Mouse (Mus musculus): Measurements from ENCODE around the gene Fn3krp. TPM values are rescaled to one million over a fixed set of nuclear protein-coding genes. Genes with fewer than 3 reads are reported as not detected.

Fn3krp gene
- 8.6 and 10.5 TPM in 2 replicates for polyA plus RNA-seq (2014; fragmentation: Nextera tagmentation; extraction: Ambion mirVana)

- Histone ChIP-seq H3K9ac (ENCODE audit: low read depth, low read length) (peak within 1 kb of the TSS; percentile 82), H3K4me3 (ENCODE audit: low read depth, low read length) (peak within 1 kb of the TSS; percentile 85), H3K27me3 (replicated peaks; ENCODE audit: control insufficient read depth, insufficient read depth, low read length) (no peaks in the 10 kb centered on the region), H3K4me1 (replicated peaks; ENCODE audit: control insufficient read depth, insufficient read depth, low read length) (peaks cover 12% of the 10 kb centered on the region), H3K9me3 (ENCODE audit: control insufficient read depth, low read length) (no peaks in the 10 kb centered on the region), H3K4me2 (peak within 1 kb of the TSS; percentile 91), H3K36me3 (ENCODE audit: control insufficient read depth, insufficient read depth, low read length) (no peaks in the 10 kb centered on the region), H3K27ac (ENCODE audit: low read depth, low read length) (peak within 1 kb of the TSS; percentile 79)
- 2% methylated on average over 28 of the region's 28 CpGs for WGBS
- peak; percentile 99 for ATAC-seq (replicated peaks; ENCODE audit: low FRiP score)
- DNase-seq (ENCODE audit: low spot score), result peak; percentile 99
Observed at GRCm38 (mm10) chr11:121420830-121421552, at the start of gene Fn3krp. Gene Fn3krp, plus strand, starts transcription at chr11:121421401.

- Histone ChIP-seq H3K36me3 (ENCODE audit: control insufficient read depth, insufficient read depth, low read length) (no peaks in the 10 kb centered on the region), H3K4me1 (replicated peaks; ENCODE audit: control insufficient read depth, insufficient read depth, low read length) (no peaks in the 10 kb centered on the region), H3K27ac (ENCODE audit: low read depth, low read length) (no peak overlapping the region), H3K4me2 (no peak overlapping the region), H3K9ac (ENCODE audit: low read depth, low read length) (no peak overlapping the region), H3K4me3 (ENCODE audit: low read depth, low read length) (no peak overlapping the region), H3K27me3 (replicated peaks; ENCODE audit: control insufficient read depth, insufficient read depth, low read length) (no peaks in the 10 kb centered on the region), H3K9me3 (ENCODE audit: control insufficient read depth, low read length) (no peaks in the 10 kb centered on the region)
- WGBS, result 60% methylated on average over 6 of the region's 6 CpGs
- no peak for DNase-seq (ENCODE audit: low spot score)
- ATAC-seq (replicated peaks; ENCODE audit: low FRiP score), result no peak
Observed at GRCm38 (mm10) chr11:121373305-121373704, 47.9 kb upstream of the Fn3krp start.

DNA sequence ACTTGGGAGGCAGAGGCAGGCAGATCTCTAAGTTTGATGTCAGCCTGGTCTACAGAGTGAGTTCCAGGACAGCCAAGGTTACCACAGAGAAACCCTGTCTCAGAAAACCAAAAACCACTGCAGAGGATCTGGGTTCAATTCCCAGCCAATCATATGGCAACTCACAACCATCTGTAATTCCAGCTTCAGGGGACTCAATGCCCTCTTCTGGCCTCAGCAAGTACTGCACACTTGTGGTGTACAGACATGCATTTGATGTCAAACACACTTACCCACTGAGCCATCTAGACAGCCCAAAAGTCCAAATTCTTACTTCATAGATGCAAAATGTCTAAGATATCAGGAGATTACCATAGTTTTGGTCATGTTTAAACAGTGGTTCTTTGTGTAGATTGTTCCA lies 42.6 kb upstream of the Fn3krp start:
- no peaks in the 10 kb centered on the region for H3K36me3 ChIP-seq (ENCODE audit: control insufficient read depth, insufficient read depth, low read length)
- H3K9me3 ChIP-seq (ENCODE audit: control insufficient read depth, low read length), result no peaks in the 10 kb centered on the region
- no peak overlapping the region for H3K9ac ChIP-seq (ENCODE audit: low read depth, low read length)
- no peak for DNase-seq (ENCODE audit: low spot score)
- no peak overlapping the region for H3K4me2 ChIP-seq
- H3K27me3 ChIP-seq (replicated peaks; ENCODE audit: control insufficient read depth, insufficient read depth, low read length), result no peaks in the 10 kb centered on the region
- no peak overlapping the region for H3K4me3 ChIP-seq (ENCODE audit: low read depth, low read length)
- no peaks in the 10 kb centered on the region for H3K4me1 ChIP-seq (replicated peaks; ENCODE audit: control insufficient read depth, insufficient read depth, low read length)
- no peak overlapping the region for H3K27ac ChIP-seq (ENCODE audit: low read depth, low read length)
- no peak for ATAC-seq (replicated peaks; ENCODE audit: low FRiP score)

DNA sequence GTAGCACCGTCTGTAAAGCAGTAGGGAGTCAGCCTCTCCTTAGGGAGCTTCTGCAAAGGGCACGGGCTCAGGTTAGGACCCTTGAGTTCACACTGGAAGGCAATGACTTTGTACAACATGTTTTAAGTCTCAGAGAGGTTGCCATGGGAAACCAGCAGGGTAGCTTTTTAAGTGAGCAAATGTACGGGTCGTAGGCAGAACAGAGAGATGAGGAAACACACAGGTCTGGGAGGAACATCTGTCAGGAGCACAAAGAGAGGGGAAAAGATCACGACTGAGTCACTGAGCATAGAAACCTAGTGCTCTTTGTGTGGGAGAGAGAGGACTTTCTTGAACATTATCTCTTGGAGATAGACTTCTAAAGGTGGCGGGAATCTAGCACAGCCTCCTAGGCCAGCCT lies 40.9 kb upstream of the Fn3krp start:
- 70% methylated on average over 6 of the region's 6 CpGs for WGBS
- Histone ChIP-seq H3K4me2 (no peak overlapping the region), H3K9ac (ENCODE audit: low read depth, low read length) (no peak overlapping the region), H3K27me3 (replicated peaks; ENCODE audit: control insufficient read depth, insufficient read depth, low read length) (no peaks in the 10 kb centered on the region), H3K4me3 (ENCODE audit: low read depth, low read length) (no peak overlapping the region), H3K9me3 (ENCODE audit: control insufficient read depth, low read length) (no peaks in the 10 kb centered on the region), H3K36me3 (ENCODE audit: control insufficient read depth, insufficient read depth, low read length) (no peaks in the 10 kb centered on the region), H3K27ac (ENCODE audit: low read depth, low read length) (no peak overlapping the region), H3K4me1 (replicated peaks; ENCODE audit: control insufficient read depth, insufficient read depth, low read length) (no peaks in the 10 kb centered on the region)
- ATAC-seq (replicated peaks; ENCODE audit: low FRiP score) (no peak), DNase-seq (ENCODE audit: low spot score) (no peak)

- H3K9ac ChIP-seq (ENCODE audit: low read depth, low read length), result peak within 1 kb of the TSS; percentile 47
- H3K27me3 ChIP-seq (replicated peaks; ENCODE audit: control insufficient read depth, insufficient read depth, low read length), result peaks cover 7% of the 10 kb centered on the region
- H3K9me3 ChIP-seq (ENCODE audit: control insufficient read depth, low read length), result no peaks in the 10 kb centered on the region
- H3K4me3 ChIP-seq (ENCODE audit: low read depth, low read length), result peak within 1 kb of the TSS; percentile 63
- 2% methylated on average over 61 of the region's 61 CpGs for WGBS
- peak within 1 kb of the TSS; percentile 94 for H3K4me2 ChIP-seq
- no peaks in the 10 kb centered on the region; the same call in 1 of the 2 replicates for H3K4me1 ChIP-seq (replicated peaks; ENCODE audit: control insufficient read depth, insufficient read depth, low read length)
- peak; percentile 88 for DNase-seq (ENCODE audit: low spot score)
- no peaks in the 10 kb centered on the region for H3K36me3 ChIP-seq (ENCODE audit: control insufficient read depth, insufficient read depth, low read length)
- ATAC-seq (replicated peaks; ENCODE audit: low FRiP score), result peak; percentile 99
- H3K27ac ChIP-seq (ENCODE audit: low read depth, low read length), result no peak within 1 kb of the TSS
Observed at GRCm38 (mm10) chr11:121387750-121388553, 33.2 kb upstream of the Fn3krp start, which contains the start of gene Rab40b. Gene Rab40b, minus strand, starts transcription at chr11:121388251.

GRCm38 (mm10) chr11:121388554-121388945 lies 32.7 kb upstream of the Fn3krp start:
- Histone ChIP-seq H3K4me2 (peak overlapping the region; percentile 94), H3K9ac (ENCODE audit: low read depth, low read length) (no peak overlapping the region), H3K27ac (ENCODE audit: low read depth, low read length) (no peak overlapping the region), H3K9me3 (ENCODE audit: control insufficient read depth, low read length) (no peaks in the 10 kb centered on the region), H3K4me1 (replicated peaks; ENCODE audit: control insufficient read depth, insufficient read depth, low read length) (no peaks in the 10 kb centered on the region; the same call in 1 of the 2 replicates), H3K36me3 (ENCODE audit: control insufficient read depth, insufficient read depth, low read length) (no peaks in the 10 kb centered on the region), H3K4me3 (ENCODE audit: low read depth, low read length) (peak overlapping the region; percentile 63; the same call in 1 of the 2 replicates), H3K27me3 (replicated peaks; ENCODE audit: control insufficient read depth, insufficient read depth, low read length) (peaks cover 7% of the 10 kb centered on the region)
- 16% methylated on average over 6 of the region's 6 CpGs for WGBS
- no peak for ATAC-seq (replicated peaks; ENCODE audit: low FRiP score)
- no peak for DNase-seq (ENCODE audit: low spot score)

- Histone ChIP-seq H3K27ac (ENCODE audit: low read depth, low read length) (no peak overlapping the region), H3K4me1 (replicated peaks; ENCODE audit: control insufficient read depth, insufficient read depth, low read length) (no peaks in the 10 kb centered on the region; the same call in 1 of the 2 replicates), H3K4me2 (no peak overlapping the region), H3K9me3 (ENCODE audit: control insufficient read depth, low read length) (no peaks in the 10 kb centered on the region), H3K36me3 (ENCODE audit: control insufficient read depth, insufficient read depth, low read length) (no peaks in the 10 kb centered on the region), H3K9ac (ENCODE audit: low read depth, low read length) (no peak overlapping the region), H3K27me3 (replicated peaks; ENCODE audit: control insufficient read depth, insufficient read depth, low read length) (peaks cover 7% of the 10 kb centered on the region), H3K4me3 (ENCODE audit: low read depth, low read length) (no peak overlapping the region)
- 43% methylated on average over 3 of the region's 3 CpGs for WGBS
- no peak for DNase-seq (ENCODE audit: low spot score)
- ATAC-seq (replicated peaks; ENCODE audit: low FRiP score), result no peak
Observed at GRCm38 (mm10) chr11:121390793-121391192, 30.4 kb upstream of the Fn3krp start.

- no peak overlapping the region for H3K27ac ChIP-seq (ENCODE audit: low read depth, low read length)
- 64% methylated on average over 3 of the region's 3 CpGs for WGBS
- H3K4me2 ChIP-seq, result no peak overlapping the region
- no peaks in the 10 kb centered on the region for H3K36me3 ChIP-seq (ENCODE audit: control insufficient read depth, insufficient read depth, low read length)
- H3K27me3 ChIP-seq (replicated peaks; ENCODE audit: control insufficient read depth, insufficient read depth, low read length), result no peaks in the 10 kb centered on the region; the same call in 1 of the 2 replicates
- H3K9ac ChIP-seq (ENCODE audit: low read depth, low read length), result no peak overlapping the region
- H3K4me1 ChIP-seq (replicated peaks; ENCODE audit: control insufficient read depth, insufficient read depth, low read length), result no peaks in the 10 kb centered on the region; the same call in 1 of the 2 replicates
- ATAC-seq (replicated peaks; ENCODE audit: low FRiP score), result no peak
- H3K4me3 ChIP-seq (ENCODE audit: low read depth, low read length), result no peak overlapping the region
- no peaks in the 10 kb centered on the region for H3K9me3 ChIP-seq (ENCODE audit: control insufficient read depth, low read length)
- no peak for DNase-seq (ENCODE audit: low spot score)
Observed at GRCm38 (mm10) chr11:121392405-121392804, 28.8 kb upstream of the Fn3krp start.
